Mouse (Mus musculus) forebrain, embryonic 14.5 days (tissue): ENCODE measurements around the gene Lrrd1. TPM values are rescaled to one million over a fixed set of nuclear protein-coding genes. Genes with fewer than 3 reads are reported as not detected.
"Not testable (repeated sequence)": the region's sequence is repeated elsewhere in the genome, so short reads cannot be mapped to it uniquely, and the experiment has no call there.

ENCODE experiments used
- ATAC-seq: fragments of 200-750 bp; cut with Nextera tagmentation; 2 replicates; pipeline ENCODE4 v1.8.0; 2017; ENCODE audit warnings: mild to moderate bottlenecking, moderate library complexity
- DNase-seq: peaks from one replicate; pipeline ENCODE4 v3.0.0-alpha.2; 2015; ENCODE audit warnings: low spot score
- H3K27ac ChIP-seq: fragments of 300-500 bp; sonication (generic); 2 replicates; pipeline ENCODE4 v1.5.1; 2014; ENCODE audit warnings: low read depth, mild to moderate bottlenecking, control low read depth, low read length, moderate library complexity
- H3K27me3 ChIP-seq: fragments of 300-500 bp; sonication (generic); replicated peaks from 2 replicates; pipeline ENCODE4 v1.6.1; 2014; ENCODE audit warnings: low read length, control low read depth, mixed read lengths; ENCODE audit not compliant: control insufficient read depth, insufficient read depth
- H3K36me3 ChIP-seq: fragments of 300-500 bp; sonication (generic); 2 replicates; pipeline ENCODE4 v1.6.1; 2014; ENCODE audit warnings: low read length, control low read depth; ENCODE audit not compliant: control insufficient read depth, insufficient read depth
- H3K4me1 ChIP-seq: fragments of 300-500 bp; sonication (generic); 2 replicates; pipeline ENCODE4 v1.6.1; 2014; ENCODE audit warnings: antibody characterized with exemption, low read length, control low read depth; ENCODE audit not compliant: control insufficient read depth, insufficient read depth
- H3K4me2 ChIP-seq: fragments of 300-500 bp; sonication (generic); 2 replicates; pipeline ENCODE4 v1.6.1; 2014; ENCODE audit warnings: mild to moderate bottlenecking, control low read depth, low read length
- H3K4me3 ChIP-seq: fragments of 300-500 bp; sonication (generic); 2 replicates; pipeline ENCODE4 v1.5.1; 2014; ENCODE audit warnings: low read depth, low read length, control low read depth
- H3K9ac ChIP-seq: fragments of 300-500 bp; sonication (generic); 2 replicates; pipeline ENCODE4 v1.6.1; 2014; ENCODE audit warnings: mild to moderate bottlenecking, low read length, control low read depth, moderate library complexity
- H3K9me3 ChIP-seq: fragments of 300-500 bp; sonication (generic); replicated peaks from 2 replicates; pipeline ENCODE4 v1.6.1; 2016; ENCODE audit warnings: low read length, control low read depth, mixed read lengths; ENCODE audit not compliant: control insufficient read depth
- WGBS: fragments of 180-500 bp; shearing (Covaris S2); extraction: QIAGEN DNeasy Blood & Tissue Kit; methylation state at CpG from one replicate; pipeline ENCODE4 v1.1.7; 2014; 5-methylcytosine and 5-hydroxymethylcytosine counted together
- polyA plus RNA-seq: library from polyadenylated mRNA; unstranded; fragments of >200 nt; fragmentation: Nextera tagmentation; extraction: Ambion mirVana; gene quantifications from 2 replicates; pipeline ENCODE4 v1.2.1, GENCODE M21; 2014

Gene Lrrd1
- polyA plus RNA-seq, 1 experiment from 2014 or later, result 0.15 TPM

DNA sequence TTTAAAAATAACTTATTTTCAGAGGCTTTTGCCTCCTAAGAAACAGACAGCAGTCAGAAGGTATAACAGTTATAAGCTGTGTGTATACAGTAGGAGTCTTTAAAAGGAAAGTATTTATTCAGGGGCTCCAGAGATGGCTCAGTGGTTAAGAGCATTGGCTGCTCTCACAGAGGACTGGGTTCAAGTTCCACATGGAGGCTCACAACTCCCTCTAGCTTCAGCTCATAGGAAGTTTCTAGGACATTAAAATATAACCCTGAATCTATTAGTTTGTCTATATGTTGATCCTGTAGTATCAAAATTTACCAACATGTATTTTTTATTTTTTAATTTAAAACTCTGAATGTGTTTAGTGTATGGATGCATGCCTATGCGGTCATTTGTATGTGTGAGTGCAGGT, 36.5 kb upstream of the Lrrd1 start:
- no peaks in the 10 kb centered on the region for H3K9me3 ChIP-seq
- 97% methylated on average over 1 of the region's 1 CpGs for WGBS
- peaks cover 23% of the 10 kb centered on the region for H3K36me3 ChIP-seq
- H3K27me3 ChIP-seq, result no peaks in the 10 kb centered on the region
- DNase-seq (no peak), ATAC-seq (no peak)
- peaks cover 5% of the 10 kb centered on the region; the same call in 1 of the 2 replicates for H3K4me1 ChIP-seq
- no peak overlapping the region for H3K4me3 ChIP-seq
- no peak overlapping the region for H3K27ac ChIP-seq
- no peak overlapping the region for H3K9ac ChIP-seq
- H3K4me2 ChIP-seq, result no peak overlapping the region

DNA sequence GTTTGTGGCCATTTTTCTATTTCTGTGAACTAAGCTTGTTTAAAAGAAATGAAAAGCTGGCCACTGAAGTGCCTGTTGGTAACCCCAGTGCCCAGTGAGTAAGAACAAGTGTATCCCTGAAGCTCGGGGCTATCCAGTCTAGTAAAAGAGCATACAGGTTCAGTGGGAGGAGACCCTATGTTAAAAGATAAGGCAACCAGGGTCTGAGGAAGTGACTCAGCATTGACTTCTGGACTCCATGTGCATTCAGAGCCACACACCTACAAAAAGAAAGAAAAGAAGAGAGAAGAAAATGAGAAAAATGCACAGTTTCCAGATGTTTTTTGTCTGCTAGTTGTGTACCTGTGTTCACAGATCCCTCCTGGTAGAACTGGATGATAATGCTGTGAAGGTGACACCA, 10.9 kb upstream of the Lrrd1 start:
- DNase-seq (no peak), ATAC-seq (no peak)
- Histone ChIP-seq H3K36me3 (peaks cover 56% of the 10 kb centered on the region), H3K4me2 (no peak overlapping the region), H3K9me3 (no peaks in the 10 kb centered on the region), H3K27me3 (no peaks in the 10 kb centered on the region), H3K27ac (no peak overlapping the region), H3K4me1 (no peaks in the 10 kb centered on the region), H3K4me3 (no peak overlapping the region), H3K9ac (no peak overlapping the region)
- WGBS, result 87% methylated on average over 1 of the region's 1 CpGs

DNA sequence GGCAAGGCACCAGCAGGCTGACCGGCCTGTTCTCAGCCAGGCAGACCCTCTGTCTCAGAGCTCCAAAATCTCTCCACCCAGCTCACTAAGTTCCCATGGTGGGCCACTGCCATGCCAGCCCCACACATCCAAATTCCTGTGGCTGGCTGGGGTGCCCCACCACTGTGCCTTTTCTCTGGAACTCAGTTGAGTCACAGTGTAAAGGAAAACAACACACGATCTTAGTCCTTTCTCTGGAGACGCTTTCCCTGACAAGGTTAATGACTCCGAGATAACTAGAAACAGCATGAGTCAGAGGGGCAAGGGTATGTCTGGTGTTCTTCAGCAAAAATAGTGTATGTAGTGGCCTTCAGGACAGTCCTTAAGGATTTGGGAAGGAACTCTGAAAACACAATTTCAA, 25.2 kb downstream of the Lrrd1 start:
- H3K27me3 ChIP-seq, result no peaks in the 10 kb centered on the region
- 86% methylated on average over 4 of the region's 4 CpGs for WGBS
- no peaks in the 10 kb centered on the region for H3K36me3 ChIP-seq
- DNase-seq (no peak), ATAC-seq (no peak)
- H3K4me1 ChIP-seq, result no peaks in the 10 kb centered on the region
- H3K27ac ChIP-seq, result no peak overlapping the region
- no peak overlapping the region for H3K9ac ChIP-seq
- H3K9me3 ChIP-seq, result no peaks in the 10 kb centered on the region
- H3K4me3 ChIP-seq, result no peak overlapping the region
- H3K4me2 ChIP-seq, result no peak overlapping the region

DNA sequence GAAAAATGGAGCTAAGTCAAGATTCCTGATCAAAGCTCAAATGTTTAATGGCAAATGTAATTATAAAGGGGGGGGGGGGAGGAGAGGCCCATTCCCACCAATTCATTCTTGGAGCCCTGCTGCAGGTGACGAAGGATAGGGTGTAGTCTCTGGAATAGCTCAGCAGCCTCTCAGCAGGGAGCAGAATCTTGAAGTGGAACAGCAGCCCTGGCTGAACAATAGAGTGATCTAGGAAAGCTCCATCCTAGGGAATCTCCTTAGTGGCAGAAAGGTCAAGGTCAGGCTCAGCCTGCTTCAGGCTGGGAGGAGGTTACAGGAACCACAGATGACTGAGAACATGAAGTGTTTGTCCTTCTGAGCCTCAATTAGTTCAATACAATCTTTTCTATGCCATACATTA, 27.4 kb downstream of the Lrrd1 start:
- H3K4me3 ChIP-seq, result no peak overlapping the region
- no peak for DNase-seq
- no peaks in the 10 kb centered on the region for H3K4me1 ChIP-seq
- no peak overlapping the region for H3K4me2 ChIP-seq
- H3K9me3 ChIP-seq, result no peaks in the 10 kb centered on the region
- H3K9ac ChIP-seq, result no peak overlapping the region
- ATAC-seq, result no peak
- H3K36me3 ChIP-seq, result no peaks in the 10 kb centered on the region
- no peak overlapping the region for H3K27ac ChIP-seq
- H3K27me3 ChIP-seq, result no peaks in the 10 kb centered on the region
- 33% methylated on average over 1 of the region's 1 CpGs for WGBS

DNA sequence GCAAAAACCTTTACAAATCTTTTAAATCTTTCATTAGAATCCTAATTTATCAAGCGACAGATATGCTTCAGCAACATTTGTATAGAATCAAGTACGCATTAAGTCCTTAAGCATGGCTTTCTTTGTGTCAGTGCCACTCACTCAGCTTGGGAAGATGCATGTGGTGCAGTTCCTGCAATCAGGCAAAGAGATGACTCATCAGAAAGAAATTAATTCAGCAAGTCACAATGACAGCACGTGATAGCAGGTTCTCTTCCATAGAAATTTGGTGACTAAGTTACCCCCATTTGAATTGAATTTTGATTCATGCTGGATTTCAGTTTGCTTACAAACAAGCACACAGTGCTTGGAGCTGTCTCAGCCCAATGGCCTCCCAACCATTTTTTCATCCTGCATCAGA, 28.5 kb downstream of the Lrrd1 start:
- Histone ChIP-seq H3K4me3 (no peak overlapping the region), H3K27me3 (no peaks in the 10 kb centered on the region), H3K4me1 (no peaks in the 10 kb centered on the region), H3K9me3 (no peaks in the 10 kb centered on the region), H3K27ac (no peak overlapping the region), H3K4me2 (no peak overlapping the region), H3K9ac (no peak overlapping the region), H3K36me3 (no peaks in the 10 kb centered on the region)
- DNase-seq (peak; percentile 18), ATAC-seq (no peak)
- 69% methylated on average over 3 of the region's 3 CpGs for WGBS

DNA sequence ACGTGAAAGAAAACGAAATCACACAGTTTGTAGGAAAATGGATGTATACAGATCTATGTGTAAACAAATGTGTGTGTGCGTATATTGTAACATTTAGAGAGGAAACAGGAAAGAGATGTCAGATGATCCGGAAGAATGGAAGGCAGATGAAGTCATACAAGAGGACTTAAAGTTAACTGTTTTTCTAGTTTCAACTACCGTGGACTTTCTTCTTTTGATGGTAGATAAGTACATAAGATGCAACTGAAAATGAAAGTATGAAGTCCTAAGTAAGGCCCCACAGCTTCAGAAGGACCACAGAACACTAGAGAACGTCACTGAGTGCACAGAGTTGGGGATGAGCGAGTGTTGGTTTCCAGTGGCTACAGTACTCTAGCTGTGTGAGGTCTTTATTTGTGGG, 41.9 kb downstream of the Lrrd1 start:
- not testable (repeated sequence) for H3K4me3 ChIP-seq, H3K9ac ChIP-seq
- WGBS, result 93% methylated on average over 7 of the region's 7 CpGs

DNA sequence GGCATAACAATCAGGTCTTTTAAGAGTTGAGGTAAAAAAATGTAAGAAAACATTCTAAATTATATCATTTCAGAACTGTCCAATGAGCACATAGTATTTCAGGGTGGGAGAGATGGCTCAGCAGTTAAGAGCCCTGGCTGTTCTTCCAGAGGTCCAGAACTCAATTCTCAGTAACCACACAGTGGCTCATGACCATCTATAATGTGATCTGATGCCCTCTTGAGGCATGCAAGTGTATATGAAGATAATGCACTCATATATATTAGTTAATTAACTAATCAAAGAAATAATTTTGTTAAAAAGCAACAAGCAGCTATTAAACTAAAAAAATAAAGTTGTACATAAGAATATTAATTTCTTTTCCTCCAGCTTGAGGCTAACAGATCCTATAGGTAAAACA, 44.2 kb downstream of the Lrrd1 start:
- DNase-seq (no peak), ATAC-seq (no peak)
- peaks cover 6% of the 10 kb centered on the region for H3K4me1 ChIP-seq
- no peak overlapping the region for H3K4me3 ChIP-seq
- no peaks in the 10 kb centered on the region for H3K36me3 ChIP-seq
- H3K4me2 ChIP-seq, result no peak overlapping the region
- no peak overlapping the region for H3K9ac ChIP-seq
- no peak overlapping the region for H3K27ac ChIP-seq
- H3K27me3 ChIP-seq, result no peaks in the 10 kb centered on the region
- H3K9me3 ChIP-seq, result no peaks in the 10 kb centered on the region

More for the DNA sequence above, 41.9 kb downstream of the Lrrd1 start:
- not testable (repeated sequence) for ATAC-seq, H3K4me1 ChIP-seq, H3K27me3 ChIP-seq, DNase-seq, H3K4me2 ChIP-seq, H3K36me3 ChIP-seq, H3K9me3 ChIP-seq, H3K27ac ChIP-seq

DNA sequence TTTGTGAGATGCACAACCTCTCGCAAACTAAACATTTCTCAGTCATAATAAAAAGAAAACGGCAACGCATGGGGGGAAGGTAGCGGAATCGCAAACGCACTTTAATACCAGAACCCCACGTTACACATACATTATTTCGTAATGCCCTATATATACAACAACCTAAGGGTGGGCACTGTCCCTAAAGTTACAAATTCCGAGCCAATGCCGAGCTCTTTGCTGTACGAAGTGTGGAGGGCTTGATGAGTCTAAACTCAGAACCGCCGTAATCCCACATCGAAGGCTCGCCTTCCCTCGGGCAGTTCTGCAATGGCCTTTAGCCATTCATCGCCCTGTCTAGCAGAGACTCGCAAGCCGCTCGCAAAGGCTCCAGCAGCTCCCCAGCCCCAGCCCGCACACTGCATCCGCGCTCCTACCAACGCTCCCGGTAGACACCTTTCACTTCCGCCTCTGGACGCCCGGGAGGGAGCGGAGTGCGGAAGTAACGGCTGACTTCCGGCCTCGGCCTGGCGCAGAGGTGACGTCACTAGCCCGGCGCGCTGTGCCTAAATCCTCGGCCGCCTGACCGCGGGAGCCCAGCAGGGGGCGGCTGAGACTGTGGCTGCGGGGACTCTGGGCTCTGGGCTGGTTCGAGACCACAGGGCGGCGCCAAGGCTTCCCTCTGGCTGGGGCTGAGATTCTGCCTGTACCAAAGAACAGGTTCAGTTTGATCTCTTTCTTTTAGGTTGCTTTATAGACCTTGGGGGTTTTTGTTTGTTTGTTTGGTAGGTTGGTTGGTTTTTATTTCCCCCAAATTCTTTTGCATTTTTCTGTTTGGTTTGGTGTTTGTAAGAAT, 48.7 kb downstream of the Lrrd1 start, which contains the start of gene Mterf1a:
Gene Mterf1a, minus strand, starts transcription at position 475 of the 835 bp plus-strand sequence.
- WGBS, result 2% methylated on average over 9 of the region's 47 CpGs
- Histone ChIP-seq H3K9ac (peak within 1 kb of the TSS; percentile 60), H3K4me2 (peak within 1 kb of the TSS; percentile 71), H3K4me3 (peak within 1 kb of the TSS; percentile 39)
- not testable (repeated sequence) for DNase-seq, H3K27me3 ChIP-seq, H3K36me3 ChIP-seq, H3K9me3 ChIP-seq, H3K4me1 ChIP-seq, H3K27ac ChIP-seq
- peak; percentile 100 for ATAC-seq

DNA sequence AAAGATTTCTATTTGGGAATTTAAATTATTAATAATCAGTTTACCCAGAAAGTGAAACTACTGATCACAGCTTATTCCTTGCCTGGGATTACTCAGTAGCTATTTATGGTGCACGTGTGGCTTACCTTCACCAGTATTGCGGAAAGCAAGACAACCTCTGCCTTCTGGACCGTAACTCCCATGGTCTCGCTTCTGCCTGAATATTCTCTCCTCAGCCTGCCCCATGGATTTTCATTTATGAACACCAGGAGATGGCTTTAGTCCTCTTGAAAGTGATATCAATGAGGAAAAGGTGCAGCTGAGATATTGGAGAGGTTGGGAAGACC, 49.3 kb downstream of the Lrrd1 start:
- H3K4me3 ChIP-seq, result peak overlapping the region; percentile 5; the same call in 1 of the 2 replicates
- DNase-seq, H3K4me1 ChIP-seq, H3K9ac ChIP-seq, H3K36me3 ChIP-seq, H3K9me3 ChIP-seq, H3K4me2 ChIP-seq, H3K27me3 ChIP-seq, ATAC-seq, H3K27ac ChIP-seq: not testable (repeated sequence)
- 98% methylated on average over 4 of the region's 4 CpGs for WGBS
